19 mouse cellular contexts compared by ENCODE assay signal in the genomic region with DNA sequence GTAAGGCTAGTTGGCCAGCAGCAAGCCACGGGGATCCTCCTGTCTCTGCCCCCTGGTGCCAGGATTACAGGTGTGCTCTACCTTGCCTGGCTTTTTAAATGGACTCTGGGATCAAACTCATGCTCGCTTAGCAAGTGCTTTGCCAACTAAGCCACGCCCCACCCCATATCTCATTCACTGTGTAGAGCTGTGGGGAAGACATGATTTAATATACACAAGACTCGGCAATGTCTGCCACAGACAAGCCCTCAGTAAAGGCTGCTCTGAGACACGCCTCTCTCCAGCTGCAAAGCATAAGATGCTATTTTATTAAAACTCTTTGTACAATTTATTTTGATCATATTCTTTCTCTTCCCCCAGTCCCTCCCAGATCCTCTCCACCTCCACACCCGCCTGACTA.
DNase-seq lines count a peak whose midpoint lies in the region; ATAC-seq lines count a peak whose summit lies in the region.
"Had no signal": no experiment of that assay in that cellular context is flagged by ENCODE, and none has a peak within 500 bp of the region (broad histone marks: within the 10 kb centered on the region; RNA-seq: fewer than 3 reads in every experiment).

No protein-coding gene starts in this region.

- peak; percentile 44; the same call in 1 of the 2 replicates for ATAC-seq in intestine, embryonic 16.5 days
- peak; percentile 75; the same call in 1 of the 2 replicates for ATAC-seq in stomach, embryonic 16.5 days (ENCODE audit: insufficient read depth, low FRiP score)
- ATAC-seq in forebrain, embryonic 16.5 days = no peak
- ATAC-seq in forebrain, embryonic 15.5 days (replicated peaks) = no peak
- ATAC-seq: activated CD4-positive, CD25-positive, alpha-beta regulatory T cell, adult 4 months; forebrain, embryonic 13.5 days had no signal

- no peaks in the 10 kb centered on the region for H3K9me3 ChIP-seq in intestine, embryonic 16.5 days (ENCODE audit: control insufficient read depth, low read length)
- no peaks in the 10 kb centered on the region for H3K9me3 ChIP-seq in stomach, embryonic 16.5 days (replicated peaks; ENCODE audit: control insufficient read depth, low read length)
- H3K9me3 ChIP-seq in forebrain, embryonic 16.5 days (ENCODE audit: control insufficient read depth, low read length) = no peaks in the 10 kb centered on the region
- no peaks in the 10 kb centered on the region for H3K9me3 ChIP-seq in forebrain, embryonic 15.5 days
- H3K9me3 ChIP-seq: embryonic facial prominence, embryonic 10.5 days; forebrain, embryonic 13.5 days; heart, embryonic 12.5 days; hindbrain, embryonic 15.5 days had no signal

- WGBS in intestine, embryonic 16.5 days = 55% methylated on average over 6 of the region's 6 CpGs
- 42% methylated on average over 6 of the region's 6 CpGs for WGBS in stomach, embryonic 16.5 days
- WGBS in forebrain, embryonic 16.5 days = 87% methylated on average over 6 of the region's 6 CpGs
- WGBS in forebrain, embryonic 15.5 days = 84% methylated on average over 6 of the region's 6 CpGs

- intact Hi-C loops in heart, postnatal 25 days (cut with DNase I) = no loop called here

- no peak overlapping the region for H3K4me3 ChIP-seq in intestine, embryonic 16.5 days (ENCODE audit: low read length)
- no peak overlapping the region for H3K4me3 ChIP-seq in stomach, embryonic 16.5 days (replicated peaks; ENCODE audit: low read length)
- no peak overlapping the region for H3K4me3 ChIP-seq in forebrain, embryonic 16.5 days (replicated peaks; ENCODE audit: low read length)
- no peak overlapping the region for H3K4me3 ChIP-seq in forebrain, embryonic 15.5 days
- H3K4me3 ChIP-seq: embryonic facial prominence, embryonic 10.5 days; forebrain, embryonic 13.5 days; heart, embryonic 12.5 days; hindbrain, embryonic 15.5 days had no signal

- H3K4me2 ChIP-seq in intestine, embryonic 16.5 days (ENCODE audit: low read depth, low read length) = no peak overlapping the region
- no peak overlapping the region for H3K4me2 ChIP-seq in stomach, embryonic 16.5 days (ENCODE audit: low read depth, low read length)
- H3K4me2 ChIP-seq in forebrain, embryonic 16.5 days (ENCODE audit: low read length) = no peak overlapping the region
- no peak overlapping the region for H3K4me2 ChIP-seq in forebrain, embryonic 15.5 days (replicated peaks)
- H3K4me2 ChIP-seq: forebrain, embryonic 13.5 days; heart, embryonic 12.5 days; hindbrain, embryonic 15.5 days had no signal

- H3K36me3 ChIP-seq in intestine, embryonic 16.5 days (ENCODE audit: control insufficient read depth, insufficient read depth, low read length) = no peaks in the 10 kb centered on the region
- H3K36me3 ChIP-seq in stomach, embryonic 16.5 days (ENCODE audit: control insufficient read depth, insufficient read depth, low read length) = no peaks in the 10 kb centered on the region
- H3K36me3 ChIP-seq in forebrain, embryonic 16.5 days (ENCODE audit: control insufficient read depth, insufficient read depth) = no peaks in the 10 kb centered on the region
- no peaks in the 10 kb centered on the region for H3K36me3 ChIP-seq in forebrain, embryonic 15.5 days
- H3K36me3 ChIP-seq: embryonic facial prominence, embryonic 10.5 days; heart, embryonic 12.5 days; hindbrain, embryonic 15.5 days had no signal

- H3K27me3 ChIP-seq in intestine, embryonic 16.5 days (replicated peaks; ENCODE audit: control insufficient read depth, insufficient read depth, low read length) = no peaks in the 10 kb centered on the region
- H3K27me3 ChIP-seq in stomach, embryonic 16.5 days (ENCODE audit: control insufficient read depth, insufficient read depth, low read length) = no peaks in the 10 kb centered on the region
- H3K27me3 ChIP-seq in forebrain, embryonic 16.5 days (replicated peaks; ENCODE audit: control insufficient read depth, insufficient read depth, low read length) = no peaks in the 10 kb centered on the region
- no peaks in the 10 kb centered on the region for H3K27me3 ChIP-seq in forebrain, embryonic 15.5 days
- H3K27me3 ChIP-seq: forebrain, embryonic 13.5 days; heart, embryonic 12.5 days; hindbrain, embryonic 15.5 days had no signal

- H3K27ac ChIP-seq in intestine, embryonic 16.5 days (ENCODE audit: low read length) = 0 out of 2 replicates have a peak overlapping the region, but pooled peaks have one; percentile 45
- H3K27ac ChIP-seq in stomach, embryonic 16.5 days (ENCODE audit: low read length) = no peak overlapping the region
- H3K27ac ChIP-seq in forebrain, embryonic 16.5 days (ENCODE audit: low read length) = no peak overlapping the region
- no peak overlapping the region for H3K27ac ChIP-seq in forebrain, embryonic 15.5 days (replicated peaks)
- H3K27ac ChIP-seq: embryonic facial prominence, embryonic 10.5 days; forebrain, embryonic 13.5 days; hindbrain, embryonic 15.5 days had no signal

- peaks cover 25% of the 10 kb centered on the region; the same call in 1 of the 2 replicates for H3K4me1 ChIP-seq in intestine, embryonic 16.5 days (ENCODE audit: control insufficient read depth, insufficient read depth, low read length)
- H3K4me1 ChIP-seq in stomach, embryonic 16.5 days (ENCODE audit: control insufficient read depth, insufficient read depth, low read length) = peaks cover 16% of the 10 kb centered on the region
- no peaks in the 10 kb centered on the region for H3K4me1 ChIP-seq in forebrain, embryonic 16.5 days (replicated peaks; ENCODE audit: control insufficient read depth, insufficient read depth, low read length)
- no peaks in the 10 kb centered on the region for H3K4me1 ChIP-seq in forebrain, embryonic 15.5 days
- H3K4me1 ChIP-seq: forebrain, embryonic 13.5 days; hindbrain, embryonic 15.5 days had no signal

- DNase-seq in heart, adult 11 months = peak; percentile 45
- DNase-seq in heart, postnatal 25 days (ENCODE audit: low spot score) = no peak
- peak; percentile 16 for DNase-seq in R1 (ENCODE audit: low read depth, low spot score)
- DNase-seq: adrenal gland, postnatal 14 days; B cell, adult 2 months; cerebellum, adult 18-20 months; cerebellum, adult 9-11 months; cerebellum, postnatal 36 days; gastrocnemius, postnatal 14 days; heart, postnatal 36 days had no signal

- H3K9ac ChIP-seq in intestine, embryonic 16.5 days (ENCODE audit: low read depth, low read length) = no peak overlapping the region
- no peak overlapping the region for H3K9ac ChIP-seq in stomach, embryonic 16.5 days (ENCODE audit: low read length)
- H3K9ac ChIP-seq in forebrain, embryonic 16.5 days (replicated peaks; ENCODE audit: low read depth, low read length) = no peak overlapping the region
- no peak overlapping the region for H3K9ac ChIP-seq in forebrain, embryonic 15.5 days (replicated peaks)
- H3K9ac ChIP-seq: forebrain, embryonic 13.5 days; heart, embryonic 12.5 days; hindbrain, embryonic 15.5 days had no signal

Comparison
In these comparisons a context has a peak if more than half of its experiments do, and no peak if none do; other contexts are left out.
1. ATAC-seq: peak in intestine, embryonic 16.5 days (single experiment) and stomach, embryonic 16.5 days (single experiment); none in forebrain, embryonic 16.5 days (single experiment) and forebrain, embryonic 15.5 days (single experiment).